ENCODE assay signal across 16 mouse cellular contexts in the genomic region with DNA sequence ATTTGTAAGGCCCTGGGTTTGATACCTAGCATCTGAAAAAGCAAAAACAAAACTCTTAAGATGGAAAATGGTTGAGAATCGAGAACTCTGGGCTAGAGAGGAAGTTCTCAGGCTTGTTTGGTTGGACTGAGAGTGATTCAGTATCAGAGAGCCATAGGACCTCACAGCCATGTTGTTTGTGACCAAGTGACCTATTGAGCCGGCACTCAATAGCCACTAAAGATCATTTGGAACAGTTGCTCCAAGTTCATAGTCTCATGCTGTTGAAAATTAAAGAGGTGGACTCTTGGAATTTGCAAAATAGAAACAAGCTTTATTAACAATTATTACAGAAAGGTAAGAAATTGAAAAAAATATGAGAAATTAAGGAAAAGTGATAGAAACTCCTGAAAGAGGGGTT.
"Had no signal": no experiment of that assay in that cellular context is flagged by ENCODE, and none has a peak within 500 bp of the region (broad histone marks: within the 10 kb centered on the region; RNA-seq: fewer than 3 reads in every experiment).

No protein-coding gene starts in this region.

- H3K4me3 ChIP-seq: limb, embryonic 12.5 days; limb, embryonic 15.5 days; lung, embryonic 15.5 days; midbrain, embryonic 10.5 days; midbrain, embryonic 13.5 days; myocyte; neural tube, embryonic 13.5 days had no signal

- H3K4me1 ChIP-seq: limb, embryonic 12.5 days; limb, embryonic 15.5 days; midbrain, embryonic 10.5 days; midbrain, embryonic 13.5 days; neural tube, embryonic 13.5 days had no signal

- H3K27me3 ChIP-seq: limb, embryonic 12.5 days; limb, embryonic 15.5 days; lung, embryonic 15.5 days; megakaryocyte, embryonic 14.5 days; midbrain, embryonic 13.5 days; neural tube, embryonic 13.5 days had no signal

- H3K4me2 ChIP-seq: limb, embryonic 12.5 days; limb, embryonic 15.5 days; lung, embryonic 15.5 days; midbrain, embryonic 13.5 days; neural tube, embryonic 13.5 days had no signal

- H3K9ac ChIP-seq: limb, embryonic 12.5 days; limb, embryonic 15.5 days; lung, embryonic 15.5 days; midbrain, embryonic 13.5 days; neural tube, embryonic 13.5 days had no signal

- H3K9me3 ChIP-seq: limb, embryonic 12.5 days; limb, embryonic 15.5 days; lung, embryonic 15.5 days; megakaryocyte, embryonic 14.5 days; midbrain, embryonic 10.5 days; midbrain, embryonic 13.5 days; neural tube, embryonic 13.5 days had no signal

- ATAC-seq: inflammation-experienced regulatory T-cells, adult 6 months; midbrain, embryonic 13.5 days; midbrain, embryonic 16.5 days had no signal

- DNase-seq: left cerebral cortex, postnatal 4 days; lung, adult 18-20 months; lung, postnatal 10 days; lung, postnatal 36 days; thymus, adult 2 months had no signal

- H3K27ac ChIP-seq: kidney, postnatal 0 days; limb, embryonic 12.5 days; limb, embryonic 15.5 days; lung, embryonic 15.5 days; midbrain, embryonic 10.5 days; midbrain, embryonic 13.5 days; neural tube, embryonic 13.5 days had no signal
